Mouse (Mus musculus) frontal cortex, postnatal 10 days (tissue): ENCODE measurements at regions not wholly inside any gene's neighbourhood (a gene's known extent, or its start where the extent isn't known, plus 50 kb on each side); places are given as distances from the start of the nearest gene placed in this dataset.

ENCODE experiments used
- DNase-seq, 2 experiments: peaks; one replicate each; pipeline ENCODE4 v3.0.0; 2022; ENCODE audit warnings: low spot score in 2 of 2, mixed read lengths in 1 of 2

DNA sequence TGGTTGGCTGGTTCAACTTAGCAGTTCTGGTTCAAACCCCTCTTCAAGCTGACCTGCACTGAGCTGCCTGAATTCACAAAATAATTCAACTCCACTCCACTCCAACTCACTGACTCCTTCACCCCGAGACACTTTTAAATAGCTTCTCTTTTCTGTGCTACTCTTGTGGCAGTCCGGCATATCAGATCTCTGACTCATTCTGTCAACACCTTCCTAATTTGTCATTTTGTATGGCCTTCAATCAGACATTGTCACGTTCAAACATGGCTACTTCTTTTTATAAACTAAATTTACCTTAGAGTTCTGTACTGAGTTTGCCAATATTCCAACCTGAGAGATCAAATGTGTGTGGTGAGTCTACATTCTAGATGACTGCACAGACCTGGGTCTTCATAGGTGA, 579.1 kb downstream of the Slitrk1 start:
- no peak for DNase-seq

DNA sequence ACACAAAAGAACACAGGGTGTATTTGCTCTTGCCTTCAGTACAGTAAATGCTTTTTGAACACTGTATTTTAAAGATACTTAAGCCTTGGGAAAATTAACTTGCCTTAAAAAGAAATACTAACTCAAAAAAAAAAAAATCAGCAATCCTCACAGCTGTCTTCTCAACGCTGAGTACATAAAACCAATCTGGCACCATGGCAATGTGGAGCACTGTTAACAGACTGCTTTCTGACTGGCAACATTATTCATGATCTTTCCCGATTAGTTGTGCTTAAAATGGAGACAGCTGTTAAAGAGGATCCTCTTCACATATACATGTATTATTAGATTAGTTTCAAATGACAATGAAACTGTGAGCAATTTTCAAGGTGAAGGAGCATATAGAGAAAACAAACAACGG, 587.5 kb downstream of the Slitrk1 start:
- no peak for DNase-seq

DNA sequence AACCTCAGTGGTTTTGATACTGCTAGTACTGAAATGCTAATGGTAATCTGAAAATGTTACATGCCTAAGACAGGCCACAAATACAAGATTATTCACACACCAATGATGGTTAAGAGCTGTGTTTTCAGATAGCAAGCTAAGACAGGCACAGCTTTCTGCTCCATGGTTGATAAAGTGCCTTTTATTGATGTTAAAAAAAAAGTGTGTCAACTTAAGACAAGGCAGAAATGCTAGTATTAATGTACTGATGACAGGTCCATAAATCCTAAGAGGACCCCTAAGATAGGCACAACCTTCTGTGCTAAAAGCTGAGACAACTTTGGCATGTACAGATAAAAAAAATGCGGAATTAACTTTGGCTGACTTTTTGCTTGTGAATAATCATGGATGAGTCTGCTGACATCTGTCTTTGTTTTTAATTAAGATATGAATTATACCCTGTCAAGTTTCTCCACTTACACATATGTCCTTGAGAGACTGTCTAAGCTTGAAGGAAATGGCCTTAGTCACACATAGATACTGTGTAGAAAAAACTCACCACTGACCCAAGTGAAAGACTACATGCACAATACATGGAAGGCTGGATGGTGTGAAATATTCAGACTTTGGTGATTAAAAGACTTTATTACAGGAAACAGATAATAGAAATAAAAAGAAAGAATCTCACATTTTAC, 590.5 kb downstream of the Slitrk1 start:
- DNase-seq, result no peak

DNA sequence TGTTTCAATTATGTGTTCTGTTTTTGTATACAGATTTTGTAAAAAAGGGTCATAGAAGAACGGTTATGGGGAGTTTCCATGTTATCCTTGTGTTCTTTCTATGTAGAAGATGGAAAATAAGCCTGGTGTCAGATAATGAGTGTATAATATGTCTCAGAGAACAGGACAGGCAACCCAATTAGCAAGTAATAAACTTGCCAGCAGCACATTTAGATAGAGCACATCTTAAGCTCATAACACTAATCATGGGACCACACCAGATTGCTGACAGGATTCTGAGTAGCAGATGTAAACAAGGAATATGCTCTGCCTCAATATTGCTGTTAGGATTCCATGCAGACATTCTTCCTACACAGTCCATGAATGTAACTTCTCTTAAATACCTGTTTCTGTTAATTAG, 606.3 kb downstream of the Slitrk1 start:
- DNase-seq, result no peak

DNA sequence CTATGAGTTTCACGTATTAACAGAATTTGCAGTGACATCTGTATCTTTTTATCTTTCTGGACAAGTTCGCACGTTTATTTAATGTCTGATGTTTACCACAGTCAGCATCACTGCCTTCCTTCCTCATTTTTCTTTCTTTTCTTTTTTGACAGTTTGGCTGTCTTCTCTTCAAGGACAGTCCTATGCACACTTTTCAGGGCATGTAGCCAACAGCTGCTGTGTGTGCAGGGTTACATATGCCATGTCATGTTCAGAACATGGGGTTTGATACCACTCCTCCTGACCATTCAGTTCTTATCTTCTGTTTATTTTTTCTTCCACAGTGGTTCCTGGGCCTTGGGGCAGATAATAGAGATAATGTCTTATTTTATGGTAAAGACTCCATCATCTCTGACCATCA, 634.3 kb downstream of the Slitrk1 start:
- DNase-seq, result no peak

DNA sequence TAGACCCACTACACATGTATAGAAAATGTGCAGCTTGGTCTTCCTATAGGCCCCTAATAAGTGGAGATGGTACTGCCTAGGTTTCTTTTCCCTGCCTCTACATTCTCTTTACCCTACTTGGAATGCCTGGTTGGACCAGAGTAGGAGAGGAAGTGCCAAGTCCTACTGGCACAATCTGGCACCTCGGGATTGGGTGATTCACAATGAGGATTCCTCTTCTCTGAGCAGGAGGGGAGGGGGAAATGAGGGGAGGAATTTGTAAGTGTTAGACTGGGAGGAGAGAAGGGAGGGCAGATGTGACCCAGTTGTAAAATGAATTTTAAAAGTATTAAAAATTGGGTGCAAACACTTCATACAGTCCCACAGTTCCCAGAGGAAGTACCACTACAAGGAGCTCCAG, 652.9 kb downstream of the Slitrk1 start:
- DNase-seq, result no peak

DNA sequence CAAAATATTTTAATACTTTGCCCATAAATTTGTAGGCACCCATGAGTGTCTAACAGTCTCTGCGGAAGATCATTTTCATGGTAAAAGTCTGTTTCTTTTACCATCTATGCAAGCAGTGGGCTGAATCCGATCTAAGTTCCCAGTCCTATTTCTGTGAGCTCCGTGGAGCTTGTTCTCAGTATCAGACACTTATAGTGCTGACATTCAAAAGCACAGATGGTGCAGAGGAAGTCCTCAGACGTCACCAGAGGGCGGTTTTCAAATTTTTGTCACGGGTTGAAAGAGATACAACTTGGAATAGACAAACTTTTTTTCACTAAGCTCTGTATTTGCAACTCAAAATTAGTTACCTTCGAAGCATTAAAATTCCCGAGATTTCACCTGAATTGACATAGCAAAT, 666.6 kb downstream of the Slitrk1 start:
- DNase-seq, result peak; percentile 29 to 63

DNA sequence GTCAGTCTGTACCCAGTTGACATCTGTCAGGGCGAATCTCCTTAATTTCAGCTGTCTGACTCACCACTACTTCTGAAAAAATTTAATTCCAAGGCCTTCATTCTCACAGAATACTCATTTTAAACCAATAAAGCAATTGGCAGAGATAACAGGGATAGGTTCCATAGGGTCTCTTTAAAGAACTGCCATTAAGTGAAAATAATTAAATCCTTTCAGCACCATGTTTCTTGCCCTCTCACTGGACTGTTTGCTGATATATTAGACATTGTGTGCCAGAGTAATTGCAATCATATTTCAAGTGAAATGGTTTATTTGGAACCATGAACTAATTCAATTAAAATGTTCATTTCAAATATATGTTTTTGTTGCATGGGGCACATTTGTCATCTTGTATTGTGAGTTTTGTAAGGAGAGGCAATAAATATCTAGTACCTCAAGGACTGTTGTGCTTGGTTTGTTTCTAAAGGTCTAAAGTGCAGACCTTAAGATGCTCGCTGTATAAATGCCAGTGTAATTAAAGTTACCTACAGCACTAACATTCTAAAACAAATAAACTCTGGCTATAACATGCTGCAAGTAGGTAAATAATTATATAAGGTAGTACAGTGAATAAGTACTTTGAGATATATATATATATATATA, 688.4 kb downstream of the Slitrk1 start:
- DNase-seq, result no peak

DNA sequence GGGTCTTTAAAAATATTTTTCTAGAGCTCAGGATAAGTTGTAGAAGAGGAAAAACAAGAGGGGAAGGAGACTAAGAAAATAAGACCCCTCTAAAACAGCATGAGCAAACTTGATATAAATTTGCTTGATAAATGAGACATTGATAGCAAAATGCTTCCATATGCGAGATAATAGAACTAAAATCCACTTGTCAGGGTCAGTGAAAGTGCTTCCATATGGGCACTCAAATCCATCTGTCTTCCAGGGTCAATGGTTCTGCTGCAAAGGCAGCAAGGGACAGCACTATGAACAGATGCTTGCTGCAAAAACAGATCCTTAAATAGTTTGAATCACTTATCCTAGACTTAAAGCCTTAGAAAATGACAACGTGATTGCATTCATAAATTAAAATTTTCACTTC, 704.7 kb downstream of the Slitrk1 start:
- no peak for DNase-seq

DNA sequence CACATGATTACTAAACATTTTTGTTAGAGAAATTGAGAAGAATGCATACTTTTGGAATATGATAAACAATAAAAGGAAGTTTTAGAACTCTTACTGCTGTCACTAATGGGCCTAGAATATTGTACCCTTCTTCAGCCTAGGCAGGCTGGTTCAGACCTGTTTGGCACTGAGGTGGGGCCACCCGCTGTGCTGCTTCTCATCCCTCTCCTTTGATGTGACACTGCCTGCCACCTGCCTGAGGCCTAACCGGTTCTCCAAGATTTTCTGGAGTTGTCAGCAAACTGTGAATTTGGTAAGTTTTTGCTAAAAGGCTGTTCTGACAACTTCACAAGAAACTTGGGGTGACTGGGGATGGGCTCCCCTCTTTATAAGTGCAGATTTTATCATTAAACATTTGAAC, 714.8 kb downstream of the Slitrk1 start:
- DNase-seq, result no peak

DNA sequence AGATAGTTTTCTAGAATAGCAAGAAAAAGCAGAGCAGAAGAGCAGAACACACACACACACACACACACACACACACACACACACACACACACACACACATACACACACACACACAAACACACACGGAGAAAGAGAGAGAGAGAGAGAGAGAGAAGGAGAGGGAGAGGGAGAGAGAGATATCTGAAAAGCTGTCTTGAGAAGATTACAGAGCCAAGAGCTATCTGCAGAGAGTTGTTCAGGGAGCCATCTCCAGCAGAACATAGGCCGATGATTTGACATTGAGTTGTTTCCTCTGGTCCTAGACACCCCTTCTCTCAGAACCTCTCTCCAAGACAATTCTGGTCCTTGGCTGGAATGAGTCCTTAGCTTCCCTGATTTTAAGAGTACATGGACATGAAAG, 733.0 kb downstream of the Slitrk1 start:
- DNase-seq, result no peak

DNA sequence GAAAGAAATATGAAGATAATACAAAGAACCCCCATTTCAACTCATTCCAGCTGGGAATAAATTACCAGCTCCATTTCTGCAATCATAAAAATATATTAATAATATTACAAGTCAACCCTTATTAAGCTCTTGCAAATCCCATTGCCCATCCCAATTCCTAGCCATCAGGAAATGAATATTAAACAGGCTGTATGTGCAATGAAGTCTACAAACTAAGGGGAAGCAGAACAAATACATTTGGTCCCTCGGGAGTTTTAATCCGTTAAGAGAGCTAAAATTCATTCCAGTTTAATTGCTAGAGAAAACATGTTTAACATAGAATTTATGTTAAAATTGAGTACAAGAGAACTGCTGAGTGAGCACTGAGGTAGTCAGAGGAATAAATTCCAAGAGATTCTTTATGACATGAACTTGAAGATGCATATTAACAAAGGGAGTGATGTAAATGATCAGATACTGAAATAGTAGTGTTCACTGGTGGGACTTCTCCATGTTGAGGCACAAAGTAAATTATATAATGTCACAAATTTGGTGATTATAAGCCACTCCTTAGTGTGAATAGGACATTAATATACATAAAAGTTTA, 738.6 kb downstream of the Slitrk1 start:
- no peak for DNase-seq

DNA sequence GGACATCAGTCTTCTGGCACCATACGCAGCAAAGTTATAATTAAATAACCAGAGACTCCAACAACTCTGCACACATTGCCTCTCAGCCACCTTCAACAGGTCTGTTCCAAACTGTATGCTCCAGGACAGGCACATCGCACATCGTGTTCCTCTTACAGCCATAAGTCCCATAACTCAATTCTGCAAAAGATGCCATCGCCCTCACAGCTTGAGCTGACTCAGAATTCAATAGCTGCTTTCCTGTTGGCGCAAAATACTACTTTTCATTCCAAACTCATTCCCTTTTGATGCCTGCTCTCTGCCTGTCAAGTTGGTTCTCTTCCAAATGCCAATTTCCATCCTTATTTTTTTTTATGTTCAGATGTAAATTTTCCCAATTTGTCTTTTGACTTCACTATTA, 761.0 kb downstream of the Slitrk1 start:
- peak in 1 of 2 experiments; percentile 9 for DNase-seq

DNA sequence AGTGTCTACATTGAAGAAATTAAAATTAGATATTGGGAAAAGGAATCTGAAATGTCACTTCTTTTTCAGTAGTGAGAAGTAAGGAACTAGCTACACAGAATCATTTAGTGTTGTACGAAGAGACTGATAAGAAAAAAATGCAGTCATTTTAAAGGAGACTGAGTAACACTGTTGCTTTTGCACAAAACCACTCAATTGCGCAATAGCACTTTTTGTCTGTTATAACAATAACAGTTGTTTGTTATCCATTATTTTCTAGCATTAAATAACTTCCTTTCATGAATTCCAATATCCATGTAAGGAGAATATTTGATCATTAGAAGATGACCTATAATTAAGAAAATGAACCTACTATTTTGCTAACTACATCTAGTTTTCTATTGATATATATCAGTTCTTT, 790.8 kb downstream of the Slitrk1 start:
- no peak for DNase-seq

DNA sequence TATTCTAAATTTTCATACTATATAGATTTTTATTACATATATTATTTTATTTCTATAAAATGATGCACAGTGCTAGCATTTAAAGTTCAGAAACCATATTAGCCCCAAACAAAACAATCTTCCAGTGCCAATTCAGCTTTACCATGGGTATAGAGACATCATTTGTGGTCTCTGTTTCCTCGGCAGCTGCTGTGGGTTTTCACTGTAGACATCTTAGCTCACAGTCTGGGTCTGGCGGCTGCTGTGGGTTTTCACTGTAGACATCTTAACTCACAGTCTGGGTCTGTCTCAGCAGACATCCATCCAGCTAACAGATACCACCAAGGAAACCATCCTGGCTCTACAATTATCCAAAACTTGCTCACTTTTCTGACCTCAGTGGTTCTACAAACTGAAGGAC, 808.9 kb downstream of the Slitrk1 start:
- no peak for DNase-seq

DNA sequence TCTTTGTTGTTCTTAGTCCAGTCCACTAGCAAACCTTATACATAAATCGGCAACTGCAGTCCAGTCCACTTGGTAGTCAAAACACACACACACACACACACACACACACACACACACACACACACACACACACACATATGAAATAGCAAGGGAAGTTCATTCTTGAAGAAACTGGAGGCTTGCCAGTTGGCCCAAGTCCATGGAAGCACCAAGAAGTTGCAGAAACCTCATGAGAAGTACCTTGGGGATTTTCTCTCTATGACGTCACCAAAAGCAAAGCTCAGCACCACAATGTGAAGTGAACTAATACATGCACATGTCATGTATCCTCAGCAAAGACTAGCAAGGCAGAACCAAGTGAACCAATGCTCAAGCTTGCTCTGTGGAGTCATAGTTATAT, 823.0 kb downstream of the Slitrk1 start:
- DNase-seq, result no peak

DNA sequence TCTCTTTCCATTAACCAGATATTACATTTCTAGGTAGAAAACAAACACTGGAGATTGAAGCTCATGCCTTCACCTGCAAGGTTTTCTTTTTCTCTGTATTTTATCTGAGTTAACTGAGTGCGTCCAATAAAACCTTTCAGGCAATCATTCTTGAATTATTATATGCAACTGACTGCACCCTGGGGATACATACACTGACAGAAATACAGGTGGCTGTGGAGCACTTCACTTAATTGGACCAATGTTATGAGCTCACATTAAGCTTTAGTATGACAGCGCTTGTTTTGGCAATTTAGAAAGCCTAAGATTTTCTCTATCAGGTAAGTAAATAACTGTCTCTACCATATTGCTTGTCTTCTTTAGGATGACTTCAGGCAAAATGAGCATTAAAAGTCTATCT, 864.0 kb downstream of the Slitrk1 start:
- no peak for DNase-seq

DNA sequence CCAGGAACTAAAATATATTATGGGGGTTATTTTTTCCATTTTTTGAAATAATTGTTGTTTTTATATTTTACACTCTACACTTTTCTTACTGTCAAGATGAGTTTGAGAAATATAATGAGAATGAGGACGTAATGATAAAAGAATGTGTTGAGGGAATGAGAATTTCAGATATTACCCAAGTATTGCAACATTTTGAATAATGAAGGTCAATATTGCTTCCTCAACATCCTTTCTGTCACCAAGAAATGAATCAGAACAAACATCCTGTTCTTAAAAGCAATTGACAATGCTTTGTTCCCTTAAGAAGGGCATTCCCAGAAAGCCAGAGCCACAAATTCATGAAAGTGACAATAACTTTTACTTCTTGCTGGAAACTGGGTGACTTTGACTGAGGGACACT, 878.0 kb downstream of the Slitrk1 start:
- no peak for DNase-seq

DNA sequence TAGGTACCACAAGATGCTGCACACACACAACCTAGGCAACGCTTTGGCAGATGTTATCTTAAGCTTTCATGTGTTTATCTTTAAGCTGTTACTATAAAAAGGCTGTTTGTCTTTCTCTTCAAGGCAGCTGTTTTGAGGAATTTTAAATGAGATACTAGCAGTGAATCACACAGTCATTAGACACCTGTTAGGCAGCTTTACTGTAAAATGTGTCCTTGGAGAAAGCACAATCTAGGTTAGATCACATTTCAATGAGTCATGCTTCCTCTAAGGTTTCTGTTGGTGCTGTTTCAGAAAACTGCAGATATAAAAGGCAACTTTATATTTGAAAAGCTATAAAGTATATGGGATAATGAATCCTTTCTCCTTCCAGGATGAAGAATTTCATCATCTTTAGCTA, 879.8 kb downstream of the Slitrk1 start:
- DNase-seq, result no peak

DNA sequence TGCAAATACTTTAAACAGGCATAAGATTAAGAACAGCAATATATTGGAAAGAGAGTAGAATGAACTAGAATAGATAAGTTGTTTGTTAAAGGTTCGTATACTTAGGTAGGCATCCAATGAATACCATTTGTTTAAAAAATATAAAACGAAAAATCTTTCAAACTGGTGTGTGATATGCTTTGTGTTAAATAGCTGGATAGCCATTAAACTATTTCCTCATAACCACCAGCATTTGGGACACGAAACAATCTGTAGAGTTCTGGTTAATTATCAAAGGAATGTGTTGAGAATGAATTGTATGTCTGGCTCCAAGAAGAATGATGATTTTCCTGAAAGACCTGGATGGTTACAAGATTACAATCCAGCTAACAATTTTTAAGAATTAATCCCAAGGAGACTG, 891.4 kb downstream of the Slitrk1 start:
- DNase-seq, result no peak

DNA sequence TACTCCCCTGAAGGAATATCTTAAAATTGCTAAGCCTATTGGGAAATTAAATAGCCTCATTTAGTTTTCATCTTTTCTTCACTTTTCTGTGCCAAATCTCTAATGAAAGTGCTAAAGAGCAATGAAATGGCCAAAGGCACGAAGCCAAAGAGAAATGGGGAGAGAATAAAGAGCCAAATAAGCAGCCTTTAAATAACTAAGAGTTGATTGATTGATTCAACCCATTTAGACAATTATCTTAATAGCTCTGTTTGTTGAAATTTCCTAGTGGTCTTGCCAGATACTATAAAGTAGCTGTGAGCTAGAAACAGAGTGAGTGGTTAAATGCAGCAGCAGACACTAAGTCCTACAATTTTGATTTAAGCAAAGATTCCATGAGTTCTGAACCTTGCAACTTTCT, 891.9 kb downstream of the Slitrk1 start:
- DNase-seq, result no peak

DNA sequence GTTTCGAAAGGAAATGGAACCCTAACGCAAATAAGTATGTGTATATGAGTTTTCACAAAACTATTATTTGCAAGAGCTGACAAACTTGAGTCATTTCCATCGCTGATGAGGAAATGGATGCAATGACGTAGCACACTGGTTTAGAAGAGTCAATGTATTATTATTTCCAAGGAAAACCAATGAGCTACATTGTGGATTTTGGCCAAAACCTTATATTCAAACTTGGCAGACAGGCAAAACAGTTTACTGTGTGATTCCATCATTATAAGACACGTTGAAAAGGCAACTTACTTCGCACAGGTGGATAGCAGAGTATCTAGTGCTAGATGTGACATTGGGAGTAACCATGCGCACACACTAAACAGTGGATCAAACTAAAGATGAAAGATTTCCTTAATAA, 892.6 kb downstream of the Slitrk1 start:
- no peak for DNase-seq

DNA sequence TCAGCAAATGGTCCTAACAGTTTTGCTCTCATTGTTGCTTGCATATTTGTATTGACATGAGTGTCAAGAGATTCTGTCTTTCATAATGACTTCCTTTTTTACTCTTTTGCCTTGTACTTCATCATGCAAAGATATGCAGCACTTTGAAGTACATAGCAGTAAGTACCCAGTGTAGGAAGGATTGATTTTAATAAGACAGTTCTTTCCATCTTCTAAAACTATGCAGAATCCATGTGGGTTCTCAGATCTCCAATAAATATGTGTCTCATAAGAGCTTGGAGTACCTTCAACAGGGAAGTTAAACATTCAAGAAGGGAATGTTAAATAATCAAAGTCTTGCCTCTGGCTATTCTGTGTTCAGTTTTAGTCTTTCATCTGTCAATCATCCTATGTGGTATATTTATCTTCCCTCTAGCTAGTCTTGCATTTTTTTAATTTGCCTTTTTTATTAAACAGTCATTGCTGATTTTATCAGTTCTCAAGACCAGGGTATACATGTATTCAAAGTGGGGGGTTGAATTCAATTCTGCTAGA, 926.1 kb downstream of the Slitrk1 start:
- DNase-seq, result no peak
